Mouse (Mus musculus): ENCODE data around the gene Samd1. TPM values are rescaled to one million over a fixed set of nuclear protein-coding genes. Genes with fewer than 3 reads are reported as not detected.

The Samd1 gene
- 4.4 TPM for polyA plus RNA-seq (2014; fragmentation: Illumina TruSeq; extraction: RNeasy Lipid Tissue Mini Kit (QIAGEN cat#74804); ENCODE audit: low read depth, low replicate concordance)

GRCm38 (mm10) chr8:83997511-83998141 lies at the start of gene Samd1:
Gene Samd1 (plus strand): TSS chr8:83997672.

GRCm38 (mm10) chr8:83955106-83955957 lies 42.1 kb upstream of the Samd1 start, which contains the start of the genes Gm10644 and Asf1b:
Gene Gm10644 (minus strand): TSS chr8:83955205.
Gene Asf1b (plus strand): TSS chr8:83955507.

GRCm38 (mm10) chr8:83972150-83973120 lies 25.0 kb upstream of the Samd1 start, which contains the start of gene Prkaca:
Gene Prkaca (plus strand): TSS chr8:83972993.

GRCm38 (mm10) chr8:84001281-84002000 lies 4.0 kb downstream of the Samd1 start, which contains the start of gene 1700067K01Rik:
Gene 1700067K01Rik (plus strand): TSS chr8:84001502.

GRCm38 (mm10) chr8:84011705-84012498 lies 14.4 kb downstream of the Samd1 start, which contains the start of gene 2210011C24Rik:
Gene 2210011C24Rik (minus strand): TSS chr8:84012171.

GRCm38 (mm10) chr8:84021096-84021495 lies 23.6 kb downstream of the Samd1 start, which contains the start of gene Palm3:
Gene Palm3 (plus strand): TSS chr8:84021471.

GRCm38 (mm10) chr8:84042066-84042947 lies 44.8 kb downstream of the Samd1 start, which contains the start of gene Il27ra:
Gene Il27ra (minus strand): TSS chr8:84042589.

GRCm38 (mm10) chr8:84044900-84045299 lies 47.4 kb downstream of the Samd1 start, which contains the start of gene Rln3:
Gene Rln3 (minus strand): TSS chr8:84045000.

Other genes starting within 250 kb of the Samd1 start
- 7.5 TPM for gene Adgrl1, start 97.6 kb upstream of the Samd1 start, polyA plus RNA-seq (2014; fragmentation: Illumina TruSeq; extraction: RNeasy Lipid Tissue Mini Kit (QIAGEN cat#74804); ENCODE audit: low read depth, low replicate concordance)
- 0.35 TPM for gene Gm10644, start 42.5 kb upstream of the Samd1 start, polyA plus RNA-seq (2014; fragmentation: Illumina TruSeq; extraction: RNeasy Lipid Tissue Mini Kit (QIAGEN cat#74804); ENCODE audit: low read depth, low replicate concordance)
- 1.7 TPM for gene Asf1b, start 42.2 kb upstream of the Samd1 start, polyA plus RNA-seq (2014; fragmentation: Illumina TruSeq; extraction: RNeasy Lipid Tissue Mini Kit (QIAGEN cat#74804); ENCODE audit: low read depth, low replicate concordance)
- 56.5 TPM for gene Prkaca, start 24.7 kb upstream of the Samd1 start, polyA plus RNA-seq (2014; fragmentation: Illumina TruSeq; extraction: RNeasy Lipid Tissue Mini Kit (QIAGEN cat#74804); ENCODE audit: low read depth, low replicate concordance)
- gene 1700067K01Rik, start 3.8 kb downstream of the Samd1 start, polyA plus RNA-seq (2014; fragmentation: Illumina TruSeq; extraction: RNeasy Lipid Tissue Mini Kit (QIAGEN cat#74804); ENCODE audit: low read depth, low replicate concordance), result not detected
- not detected for gene 2210011C24Rik, start 14.5 kb downstream of the Samd1 start, polyA plus RNA-seq (2014; fragmentation: Illumina TruSeq; extraction: RNeasy Lipid Tissue Mini Kit (QIAGEN cat#74804); ENCODE audit: low read depth, low replicate concordance)
- 0.76 TPM for gene Palm3, start 23.8 kb downstream of the Samd1 start, polyA plus RNA-seq (2014; fragmentation: Illumina TruSeq; extraction: RNeasy Lipid Tissue Mini Kit (QIAGEN cat#74804); ENCODE audit: low read depth, low replicate concordance)
- gene Il27ra, start 44.9 kb downstream of the Samd1 start, polyA plus RNA-seq (2014; fragmentation: Illumina TruSeq; extraction: RNeasy Lipid Tissue Mini Kit (QIAGEN cat#74804); ENCODE audit: low read depth, low replicate concordance), result 0.35 TPM
- gene Rln3, start 47.3 kb downstream of the Samd1 start, polyA plus RNA-seq (2014; fragmentation: Illumina TruSeq; extraction: RNeasy Lipid Tissue Mini Kit (QIAGEN cat#74804); ENCODE audit: low read depth, low replicate concordance), result not detected
- 2.3 TPM for gene Gm10643, start 67.5 kb downstream of the Samd1 start, polyA plus RNA-seq (2014; fragmentation: Illumina TruSeq; extraction: RNeasy Lipid Tissue Mini Kit (QIAGEN cat#74804); ENCODE audit: low read depth, low replicate concordance)
- 0.64 TPM for gene Rfx1, start 69.2 kb downstream of the Samd1 start, polyA plus RNA-seq (2014; fragmentation: Illumina TruSeq; extraction: RNeasy Lipid Tissue Mini Kit (QIAGEN cat#74804); ENCODE audit: low read depth, low replicate concordance)
- 1.3 TPM for gene Dcaf15, start 107.1 kb downstream of the Samd1 start, polyA plus RNA-seq (2014; fragmentation: Illumina TruSeq; extraction: RNeasy Lipid Tissue Mini Kit (QIAGEN cat#74804); ENCODE audit: low read depth, low replicate concordance)
- not detected for gene Podnl1, start 128.3 kb downstream of the Samd1 start, polyA plus RNA-seq (2014; fragmentation: Illumina TruSeq; extraction: RNeasy Lipid Tissue Mini Kit (QIAGEN cat#74804); ENCODE audit: low read depth, low replicate concordance)
- gene Cc2d1a, start 150.3 kb downstream of the Samd1 start, polyA plus RNA-seq (2014; fragmentation: Illumina TruSeq; extraction: RNeasy Lipid Tissue Mini Kit (QIAGEN cat#74804); ENCODE audit: low read depth, low replicate concordance), result 0.35 TPM
- gene 4930432K21Rik, start 150.4 kb downstream of the Samd1 start, polyA plus RNA-seq (2014; fragmentation: Illumina TruSeq; extraction: RNeasy Lipid Tissue Mini Kit (QIAGEN cat#74804); ENCODE audit: low read depth, low replicate concordance), result not detected
- not detected for gene Nanos3, start 187.5 kb downstream of the Samd1 start, polyA plus RNA-seq (2014; fragmentation: Illumina TruSeq; extraction: RNeasy Lipid Tissue Mini Kit (QIAGEN cat#74804); ENCODE audit: low read depth, low replicate concordance)
- gene Zswim4, start 239.4 kb downstream of the Samd1 start, polyA plus RNA-seq (2014; fragmentation: Illumina TruSeq; extraction: RNeasy Lipid Tissue Mini Kit (QIAGEN cat#74804); ENCODE audit: low read depth, low replicate concordance), result 0.52 TPM

Data from adrenal gland, adult 10 weeks (tissue).